Mouse (Mus musculus) mammary gland, adult 2 months (tissue): ENCODE data around the gene Camkk1. TPM values are rescaled to one million over a fixed set of nuclear protein-coding genes. Genes with fewer than 3 reads are reported as not detected.

Experiments
- polyA plus RNA-seq: library from polyadenylated mRNA; depleted of rRNA; stranded (reverse); fragments of >200 nt; gene quantifications from 2 replicates; pipeline ENCODE4 v1.2.3, GENCODE M21; 2012; ENCODE audit warnings: low replicate concordance; rRNA removed

The Camkk1 gene
- 3.4 and 4.7 TPM in 2 replicates for polyA plus RNA-seq

GRCm38 (mm10) chr11:73018471-73019146 lies at the start of gene Camkk1:
Camkk1 (plus strand) TSS chr11:73019008.

GRCm38 (mm10) chr11:72998771-72999170 lies 20.0 kb upstream of the Camkk1 start, which contains the start of gene P2rx1:
P2rx1 (plus strand) TSS chr11:72999103.

GRCm38 (mm10) chr11:73047542-73047996 lies 28.8 kb downstream of the Camkk1 start, which contains the start of gene Ncbp3:
Ncbp3 (plus strand) TSS chr11:73047783.

GRCm38 (mm10) chr11:73090283-73090682 lies 71.5 kb downstream of the Camkk1 start, which contains the start of gene Itgae:
Itgae (plus strand) TSS chr11:73090583.

Other genes with a start within 250 kb of the Camkk1 start
- gene Cyb5d2, start 222.9 kb upstream of the Camkk1 start, polyA plus RNA-seq: 5.8 and 13.3 TPM in 2 replicates
- 25.9 and 28.1 TPM in 2 replicates for gene Zzef1, start 222.8 kb upstream of the Camkk1 start, polyA plus RNA-seq
- 74.7 and 118 TPM in 2 replicates for gene Atp2a3, start 57.8 kb upstream of the Camkk1 start, polyA plus RNA-seq
- 3.0 and 4.3 TPM in 2 replicates for gene P2rx1, start 19.9 kb upstream of the Camkk1 start, polyA plus RNA-seq
- gene Ncbp3, start 28.8 kb downstream of the Camkk1 start, polyA plus RNA-seq: 1.7 and 3.1 TPM in 2 replicates
- gene Itgae, start 71.6 kb downstream of the Camkk1 start, polyA plus RNA-seq: 7.1 and 11.7 TPM in 2 replicates
- gene Haspin, start 119.3 kb downstream of the Camkk1 start, polyA plus RNA-seq: 0.49 and 2.0 TPM in 2 replicates
- 7.5 and 13.0 TPM in 2 replicates for gene P2rx5, start 141.4 kb downstream of the Camkk1 start, polyA plus RNA-seq
- gene Emc6, start 158.0 kb downstream of the Camkk1 start, polyA plus RNA-seq: 72.3 and 114 TPM in 2 replicates
- 88.4 and 134 TPM in 2 replicates for gene Tax1bp3, start 158.1 kb downstream of the Camkk1 start, polyA plus RNA-seq
- gene Ctns, start 180.0 kb downstream of the Camkk1 start, polyA plus RNA-seq: 23.6 and 41.4 TPM in 2 replicates
- gene Shpk, start 180.5 kb downstream of the Camkk1 start, polyA plus RNA-seq: 13.1 and 13.7 TPM in 2 replicates
- gene Trpv1, start 215.3 kb downstream of the Camkk1 start, polyA plus RNA-seq: 5.1 and 10.4 TPM in 2 replicates
- gene Trpv3, start 248.4 kb downstream of the Camkk1 start, polyA plus RNA-seq: 0.23 and 0.47 TPM in 2 replicates